Mouse (Mus musculus) stomach, embryonic 16.5 days (tissue): ENCODE measurements at regions not wholly inside any gene's neighbourhood (a gene's known extent, or its start where the extent isn't known, plus 50 kb on each side); places are given as distances from the start of the nearest gene placed in this dataset.

ENCODE experiments used
- ATAC-seq: fragments of 200-750 bp; cut with Nextera tagmentation; 2 replicates; pipeline ENCODE4 v1.8.0; 2017; ENCODE audit warnings: moderate number of reproducible peaks, moderate TSS enrichment; ENCODE audit not compliant: insufficient read depth, low FRiP score
- H3K27ac ChIP-seq: fragments of 300-500 bp; sonication (generic); 2 replicates; pipeline ENCODE4 v1.5.1; 2014; ENCODE audit warnings: low read length
- H3K27me3 ChIP-seq: fragments of 300-500 bp; sonication (generic); 2 replicates; pipeline ENCODE4 v1.6.1; 2014; ENCODE audit warnings: low read length, control low read depth, mixed read lengths; ENCODE audit not compliant: control insufficient read depth, insufficient read depth
- H3K36me3 ChIP-seq: fragments of 300-500 bp; sonication (generic); 2 replicates; pipeline ENCODE4 v1.6.1; 2014; ENCODE audit warnings: low read length; ENCODE audit not compliant: control insufficient read depth, insufficient read depth
- H3K4me1 ChIP-seq: fragments of 300-500 bp; sonication (generic); 2 replicates; pipeline ENCODE4 v1.6.1; 2014; ENCODE audit warnings: low read length, control low read depth, mixed read lengths; ENCODE audit not compliant: control insufficient read depth, insufficient read depth
- H3K4me2 ChIP-seq: fragments of 300-500 bp; sonication (generic); 2 replicates; pipeline ENCODE4 v1.6.1; 2014; ENCODE audit warnings: low read depth, low read length, mixed read lengths
- H3K4me3 ChIP-seq: fragments of 300-500 bp; sonication (generic); replicated peaks from 2 replicates; pipeline ENCODE4 v1.5.1; 2014; ENCODE audit warnings: mild to moderate bottlenecking, low read length
- H3K9ac ChIP-seq: fragments of 300-500 bp; sonication (generic); 2 replicates; pipeline ENCODE4 v1.6.1; 2014; ENCODE audit warnings: low read length
- H3K9me3 ChIP-seq: fragments of 300-500 bp; sonication (generic); replicated peaks from 2 replicates; pipeline ENCODE4 v1.6.1; 2016; ENCODE audit warnings: low read length, control low read depth; ENCODE audit not compliant: control insufficient read depth
- WGBS: fragments of 180-500 bp; shearing (Covaris S2); extraction: QIAGEN DNeasy Blood & Tissue Kit; methylation state at CpG from one replicate; pipeline ENCODE4 v1.1.7; 2014; 5-methylcytosine and 5-hydroxymethylcytosine counted together

DNA sequence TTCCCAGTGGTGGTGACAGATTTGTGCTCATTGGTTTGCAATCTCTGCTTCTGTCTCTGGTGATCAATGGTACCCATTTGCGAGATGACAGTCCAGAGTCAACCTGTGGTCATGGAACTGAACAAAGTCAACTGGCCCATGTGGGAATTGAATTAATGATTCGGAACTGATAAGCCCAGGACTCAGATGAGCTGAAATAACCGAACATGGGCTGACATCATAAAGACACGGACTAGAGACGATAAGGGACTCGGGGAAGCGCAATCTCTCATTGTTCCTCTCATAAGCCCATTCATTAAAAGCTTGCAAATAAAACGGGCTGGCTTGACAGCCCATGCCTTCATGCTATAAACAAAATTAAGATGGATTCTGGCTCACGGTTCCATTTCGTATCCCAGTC, 70.8 kb upstream of the Plcz1 start:
- 64% methylated on average over 10 of the region's 10 CpGs for WGBS
- H3K27ac ChIP-seq = no peak overlapping the region
- H3K4me1 ChIP-seq = peaks cover under 1% of the 10 kb centered on the region; the same call in 1 of the 2 replicates

GRCm38 (mm10) chr6:140108083-140108482, 66.8 kb upstream of the Plcz1 start:
- Histone ChIP-seq H3K4me3 (no peak overlapping the region), H3K4me1 (peaks cover 3% of the 10 kb centered on the region; the same call in 1 of the 2 replicates), H3K27ac (no peak overlapping the region), H3K27me3 (no peaks in the 10 kb centered on the region), H3K4me2 (peak overlapping the region; percentile 42), H3K9me3 (no peaks in the 10 kb centered on the region), H3K36me3 (no peaks in the 10 kb centered on the region), H3K9ac (peak overlapping the region; percentile 36; the same call in 1 of the 2 replicates)
- peak; percentile 71; the same call in 1 of the 2 replicates for ATAC-seq
- WGBS = 34% methylated on average over 8 of the region's 8 CpGs

More for the DNA sequence above, 70.8 kb upstream of the Plcz1 start:
- no peaks in the 10 kb centered on the region for H3K36me3 ChIP-seq
- ATAC-seq = no peak
- no peaks in the 10 kb centered on the region for H3K27me3 ChIP-seq
- no peak overlapping the region for H3K9ac ChIP-seq
- H3K9me3 ChIP-seq = no peaks in the 10 kb centered on the region
- no peak overlapping the region for H3K4me3 ChIP-seq
- H3K4me2 ChIP-seq = no peak overlapping the region

GRCm38 (mm10) chr6:140107628-140108027, 66.4 kb upstream of the Plcz1 start:
- peaks cover 3% of the 10 kb centered on the region; the same call in 1 of the 2 replicates for H3K4me1 ChIP-seq
- H3K27me3 ChIP-seq = no peaks in the 10 kb centered on the region
- H3K36me3 ChIP-seq = no peaks in the 10 kb centered on the region
- H3K4me3 ChIP-seq = no peak overlapping the region
- no peak overlapping the region; the same call in 1 of the 2 replicates for H3K9ac ChIP-seq
- no peak for ATAC-seq
- H3K27ac ChIP-seq = no peak overlapping the region
- peak overlapping the region; percentile 42 for H3K4me2 ChIP-seq
- WGBS = 56% methylated on average over 16 of the region's 16 CpGs
- no peaks in the 10 kb centered on the region for H3K9me3 ChIP-seq

GRCm38 (mm10) chr6:140106141-140106540, 64.9 kb upstream of the Plcz1 start:
- Histone ChIP-seq H3K36me3 (no peaks in the 10 kb centered on the region), H3K4me1 (peaks cover 6% of the 10 kb centered on the region; the same call in 1 of the 2 replicates), H3K27me3 (no peaks in the 10 kb centered on the region), H3K9me3 (no peaks in the 10 kb centered on the region), H3K4me3 (no peak overlapping the region), H3K27ac (no peak overlapping the region), H3K4me2 (no peak overlapping the region), H3K9ac (no peak overlapping the region)
- ATAC-seq = no peak; the same call in 1 of the 2 replicates
- 72% methylated on average over 5 of the region's 5 CpGs for WGBS

DNA sequence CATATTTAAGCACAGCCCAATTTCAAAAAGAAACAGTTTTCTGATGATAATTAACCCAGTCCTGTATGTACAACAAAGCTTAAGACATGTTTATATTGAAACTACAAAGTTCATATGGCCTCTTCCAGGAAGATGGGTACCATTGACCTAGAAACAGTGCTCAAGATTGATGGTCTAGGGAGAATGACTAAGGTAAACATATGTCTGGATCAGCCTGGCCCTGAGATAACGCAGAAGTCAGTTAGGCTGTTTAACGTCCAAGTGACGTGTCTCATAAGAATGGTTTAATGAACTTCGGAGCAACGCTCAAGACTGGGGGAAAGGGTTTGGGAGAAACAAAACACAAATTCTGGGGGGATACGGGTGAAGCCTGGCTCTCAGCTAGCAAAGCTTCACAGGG, 60.8 kb upstream of the Plcz1 start:
- Histone ChIP-seq H3K27me3 (no peaks in the 10 kb centered on the region), H3K4me3 (no peak overlapping the region), H3K4me2 (no peak overlapping the region), H3K9ac (no peak overlapping the region), H3K27ac (peak overlapping the region; percentile 69), H3K36me3 (no peaks in the 10 kb centered on the region), H3K4me1 (peaks cover 8% of the 10 kb centered on the region; the same call in 1 of the 2 replicates), H3K9me3 (no peaks in the 10 kb centered on the region)
- 28% methylated on average over 6 of the region's 6 CpGs for WGBS
- ATAC-seq = peak; percentile 66

DNA sequence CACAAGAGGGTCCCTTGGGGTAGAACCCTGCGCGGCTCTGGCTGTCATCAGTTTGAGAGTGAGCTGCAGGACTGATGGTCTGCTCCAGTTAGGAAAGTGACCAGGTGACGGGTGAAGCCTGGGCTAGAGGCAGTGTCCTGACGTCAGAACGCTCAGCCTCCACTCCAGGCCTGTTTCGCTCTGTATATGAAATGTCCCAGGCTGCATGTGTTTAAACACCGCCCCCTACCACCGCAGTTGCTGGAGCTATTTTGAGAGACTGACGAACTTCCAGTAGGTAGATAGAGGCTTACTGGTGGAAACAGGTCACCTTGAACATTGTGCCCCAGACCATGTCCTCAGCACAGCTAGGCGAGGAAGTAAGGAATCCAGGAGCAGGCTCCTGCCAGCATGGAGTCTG, 54.2 kb upstream of the Plcz1 start:
- H3K27ac ChIP-seq = no peak overlapping the region
- no peak overlapping the region for H3K4me3 ChIP-seq
- no peak for ATAC-seq
- no peak overlapping the region for H3K9ac ChIP-seq
- H3K4me2 ChIP-seq = no peak overlapping the region
- H3K4me1 ChIP-seq = peaks cover 5% of the 10 kb centered on the region; the same call in 1 of the 2 replicates
- H3K9me3 ChIP-seq = no peaks in the 10 kb centered on the region
- no peaks in the 10 kb centered on the region for H3K36me3 ChIP-seq
- no peaks in the 10 kb centered on the region for H3K27me3 ChIP-seq
- 63% methylated on average over 10 of the region's 10 CpGs for WGBS
